Mouse (Mus musculus): Measurements from ENCODE around the gene Btbd35f15. TPM values are rescaled to one million over a fixed set of nuclear protein-coding genes. Genes with fewer than 3 reads are reported as not detected.

Gene Btbd35f15
- polyA plus RNA-seq (2017; shearing (Covaris generic)): not detected

DNA sequence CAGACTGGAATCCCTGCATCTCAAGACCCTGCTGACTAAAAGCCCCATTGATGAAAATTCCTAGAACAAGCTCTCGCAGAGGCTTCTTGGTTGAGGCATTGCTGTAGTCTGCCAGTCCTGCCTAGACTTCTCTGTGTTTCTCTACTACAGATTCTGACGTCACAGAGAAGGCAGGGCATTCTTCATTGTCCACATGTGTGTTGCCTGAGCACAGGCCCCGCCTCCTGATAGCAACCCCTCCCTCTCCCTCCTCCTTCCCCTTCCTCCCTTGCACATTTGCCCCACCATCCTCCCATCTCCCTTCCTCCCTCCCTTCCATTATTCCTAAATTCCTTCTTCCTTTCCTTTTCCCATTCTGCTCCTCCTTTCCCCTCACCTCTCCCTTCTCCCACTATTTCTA lies at the start of gene Btbd35f15:
Gene Btbd35f15 (minus strand): TSS at position 101 of the 400 bp plus-strand sequence.

Other genes starting within 250 kb of the Btbd35f15 start
- gene Btbd35f13, start 79.9 kb upstream of the Btbd35f15 start, polyA plus RNA-seq (2017; shearing (Covaris generic)): not detected
- gene Btbd35f14, start 125.0 kb upstream of the Btbd35f15 start, polyA plus RNA-seq (2017; shearing (Covaris generic)): not detected